Mouse (Mus musculus) liver, embryonic 11.5 days (tissue): ENCODE data around the gene Mrpl16. TPM values are rescaled to one million over a fixed set of nuclear protein-coding genes. Genes with fewer than 3 reads are reported as not detected.

Source experiments
- ATAC-seq: fragments of 200-750 bp; cut with Nextera tagmentation; replicated peaks from 2 replicates; pipeline ENCODE4 v1.8.0; 2017; ENCODE audit warnings: moderate number of reproducible peaks, mild to moderate bottlenecking, moderate TSS enrichment, moderate library complexity; ENCODE audit not compliant: low FRiP score
- DNase-seq: peaks from one replicate; pipeline ENCODE4 v3.0.0-alpha.2; 2017; ENCODE audit warnings: low spot score
- H3K27ac ChIP-seq: fragments of 300-500 bp; sonication (generic); 2 replicates; pipeline ENCODE4 v1.5.1; 2014; ENCODE audit warnings: mild to moderate bottlenecking, low read depth, low read length, control low read depth
- H3K27me3 ChIP-seq: fragments of 300-500 bp; sonication (generic); replicated peaks from 2 replicates; pipeline ENCODE4 v1.6.1; 2014; ENCODE audit warnings: low read length, mixed read lengths; ENCODE audit not compliant: control insufficient read depth, insufficient read depth
- H3K36me3 ChIP-seq: fragments of 300-500 bp; sonication (generic); 2 replicates; pipeline ENCODE4 v1.6.1; 2014; ENCODE audit warnings: mild to moderate bottlenecking, low read length, moderate library complexity, mixed read lengths; ENCODE audit not compliant: control insufficient read depth, insufficient read depth
- H3K4me1 ChIP-seq: fragments of 300-500 bp; sonication (generic); replicated peaks from 2 replicates; pipeline ENCODE4 v1.6.1; 2014; ENCODE audit warnings: low read length, mixed read lengths; ENCODE audit not compliant: control insufficient read depth, insufficient read depth
- H3K4me2 ChIP-seq: fragments of 300-500 bp; sonication (generic); 2 replicates; pipeline ENCODE4 v1.6.1; 2014; ENCODE audit warnings: mild to moderate bottlenecking, control low read depth, moderate library complexity
- H3K4me3 ChIP-seq: fragments of 300-500 bp; sonication (generic); 2 replicates; pipeline ENCODE4 v1.5.1; 2014; ENCODE audit warnings: low read depth, low read length, control low read depth
- H3K9ac ChIP-seq: fragments of 300-500 bp; sonication (generic); 2 replicates; pipeline ENCODE4 v1.6.1; 2014; ENCODE audit warnings: low read depth, low read length, control low read depth
- H3K9me3 ChIP-seq: fragments of 300-500 bp; sonication (generic); 2 replicates; pipeline ENCODE4 v1.6.1; 2016; ENCODE audit warnings: low read length, inconsistent platforms, mixed read lengths; ENCODE audit not compliant: control insufficient read depth
- WGBS: fragments of 180-500 bp; shearing (Covaris S2); extraction: QIAGEN DNeasy Blood & Tissue Kit; methylation state at CpG from one replicate; pipeline ENCODE4 v1.1.7; 2014; 5-methylcytosine and 5-hydroxymethylcytosine counted together
- polyA plus RNA-seq: library from polyadenylated mRNA; unstranded; fragments of >200 nt; fragmentation: Nextera tagmentation; extraction: Ambion mirVana; gene quantifications from 2 replicates; pipeline ENCODE4 v1.2.1, GENCODE M21; 2014

Mrpl16 gene
- polyA plus RNA-seq, 1 experiment from 2014 or later = 72.8 TPM

GRCm38 (mm10) chr19:11818199-11819142, 48.3 kb downstream of the Mrpl16 start:
- Histone ChIP-seq H3K4me2 (peak overlapping the region; percentile 90), H3K9ac (0 out of 2 replicates have a peak overlapping the region, but pooled peaks have one; percentile 17)

DNA sequence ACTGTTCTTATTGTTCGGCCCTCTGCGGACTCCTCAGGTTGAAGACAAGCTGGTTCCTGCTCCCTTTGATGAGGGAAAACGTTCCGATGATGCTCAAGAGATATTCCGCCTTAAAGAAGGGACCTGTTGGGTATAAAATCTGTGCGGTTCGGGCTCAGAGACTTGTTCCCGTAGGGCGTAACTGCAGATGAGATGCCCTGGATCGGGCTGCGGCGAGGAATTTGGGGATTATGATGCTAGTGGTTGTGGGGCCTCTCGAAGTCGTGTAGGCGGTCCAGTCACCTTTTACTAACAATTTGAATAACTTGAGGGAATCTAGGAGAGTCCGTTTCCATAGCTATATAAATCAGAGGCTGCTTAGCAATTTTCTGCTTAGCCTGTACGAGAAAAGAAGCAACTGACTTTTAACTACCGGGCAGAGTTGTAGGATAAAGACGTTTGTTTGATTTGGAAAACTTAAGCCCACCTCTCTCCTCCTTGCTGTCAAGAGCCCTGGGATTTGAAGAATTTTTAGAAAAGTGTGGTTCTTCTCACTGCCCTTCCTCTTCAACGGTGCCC, 49.0 kb downstream of the Mrpl16 start, which contains the start of gene Stx3:
TSS of gene Stx3 (minus strand) at position 261 of the 558 bp plus-strand sequence.
- 1% methylated on average over 20 of the region's 20 CpGs for WGBS
- Histone ChIP-seq H3K4me3 (peak within 1 kb of the TSS; percentile 62), H3K27me3 (peaks cover 35% of the 10 kb centered on the region), H3K9ac (0 out of 2 replicates have a peak within 1 kb of the TSS, but pooled peaks have one; percentile 17), H3K4me2 (peak within 1 kb of the TSS; percentile 90), H3K4me1 (0 out of 2 replicates have a peak, but pooled peaks cover 8% of the 10 kb centered on the region), H3K27ac (no peak within 1 kb of the TSS), H3K36me3 (no peaks in the 10 kb centered on the region), H3K9me3 (no peaks in the 10 kb centered on the region)
- DNase-seq = no peak
- ATAC-seq = no peak

More at GRCm38 (mm10) chr19:11818199-11819142, 48.3 kb downstream of the Mrpl16 start:
- DNase-seq = peak; percentile 59
- no peaks in the 10 kb centered on the region for H3K9me3 ChIP-seq
- peak; percentile 53 for ATAC-seq
- no peaks in the 10 kb centered on the region for H3K36me3 ChIP-seq
- no peak overlapping the region for H3K27ac ChIP-seq
- 0 out of 2 replicates have a peak, but pooled peaks cover 8% of the 10 kb centered on the region for H3K4me1 ChIP-seq
- peak overlapping the region; percentile 62 for H3K4me3 ChIP-seq
- 1% methylated on average over 80 of the region's 83 CpGs for WGBS
- peaks cover 35% of the 10 kb centered on the region for H3K27me3 ChIP-seq

- DNase-seq = peak; percentile 73
- under 1% methylated on average over 15 of the region's 15 CpGs for WGBS
- no peaks in the 10 kb centered on the region for H3K9me3 ChIP-seq
- H3K36me3 ChIP-seq = no peaks in the 10 kb centered on the region
- H3K9ac ChIP-seq = no peak overlapping the region
- H3K4me3 ChIP-seq = peak overlapping the region; percentile 62
- H3K4me1 ChIP-seq = 0 out of 2 replicates have a peak, but pooled peaks cover 8% of the 10 kb centered on the region
- H3K4me2 ChIP-seq = peak overlapping the region; percentile 90
- ATAC-seq = peak; percentile 67
- H3K27me3 ChIP-seq = peaks cover 35% of the 10 kb centered on the region
- H3K27ac ChIP-seq = no peak overlapping the region
These were observed 49.6 kb downstream of the Mrpl16 start for GRCm38 (mm10) chr19:11819800-11820199.

DNA sequence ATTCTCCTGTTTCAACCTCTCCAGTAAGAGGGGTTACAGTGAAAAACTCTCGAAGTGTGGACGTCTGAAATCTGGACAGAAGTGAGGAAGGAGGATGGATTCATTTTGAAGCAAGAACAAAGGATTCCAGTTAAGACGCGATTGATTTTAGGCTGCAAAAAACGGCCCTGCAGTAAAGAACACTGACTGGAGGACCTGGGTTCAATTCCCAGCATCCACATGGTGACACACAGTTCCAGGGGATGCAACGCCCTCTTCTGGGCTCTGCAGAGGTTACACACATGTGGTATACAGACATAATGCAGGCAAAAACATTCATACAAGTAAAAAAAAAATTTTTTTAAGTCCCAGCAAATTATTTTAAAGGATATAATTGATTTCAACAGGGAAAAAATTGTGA, 50.0 kb downstream of the Mrpl16 start:
- ATAC-seq (no peak), DNase-seq (no peak)
- 29% methylated on average over 6 of the region's 6 CpGs for WGBS
- H3K27ac ChIP-seq = no peak overlapping the region
- peak overlapping the region; percentile 90 for H3K4me2 ChIP-seq
- H3K9ac ChIP-seq = no peak overlapping the region
- 0 out of 2 replicates have a peak, but pooled peaks cover 8% of the 10 kb centered on the region for H3K4me1 ChIP-seq
- H3K36me3 ChIP-seq = no peaks in the 10 kb centered on the region
- peaks cover 35% of the 10 kb centered on the region for H3K27me3 ChIP-seq
- no peaks in the 10 kb centered on the region for H3K9me3 ChIP-seq
- peak overlapping the region; percentile 62; the same call in 1 of the 2 replicates for H3K4me3 ChIP-seq

- WGBS = 39% methylated on average over 4 of the region's 4 CpGs
- no peak for DNase-seq
- ATAC-seq = no peak
- Histone ChIP-seq H3K4me2 (no peak overlapping the region), H3K4me1 (0 out of 2 replicates have a peak, but pooled peaks cover 5% of the 10 kb centered on the region), H3K9ac (no peak overlapping the region), H3K4me3 (no peak overlapping the region), H3K36me3 (no peaks in the 10 kb centered on the region), H3K27me3 (peaks cover 16% of the 10 kb centered on the region), H3K9me3 (no peaks in the 10 kb centered on the region), H3K27ac (no peak overlapping the region)
These were observed 53.3 kb downstream of the Mrpl16 start for GRCm38 (mm10) chr19:11823346-11824065.

Other genes with a start within 250 kb of the Mrpl16 start
- 0.29 and 0.31 TPM in 2 replicates for gene Ms4a4d, start 233.6 kb upstream of the Mrpl16 start, polyA plus RNA-seq
- gene Ms4a6d, start 165.5 kb upstream of the Mrpl16 start, polyA plus RNA-seq = 3.8 and 5.1 TPM in 2 replicates
- gene Ms4a2, start 146.7 kb upstream of the Mrpl16 start, polyA plus RNA-seq = 0.19 TPM in 2 replicates
- gene Ms4a3, start 129.5 kb upstream of the Mrpl16 start, polyA plus RNA-seq = 7.5 and 9.7 TPM in 2 replicates
- gene Oosp2, start 109.8 kb upstream of the Mrpl16 start, polyA plus RNA-seq = not detected in 2 replicates
- gene Oosp1, start 79.2 kb upstream of the Mrpl16 start, polyA plus RNA-seq = not detected in 2 replicates
- not detected in 2 replicates for gene Oosp3, start 73.3 kb upstream of the Mrpl16 start, polyA plus RNA-seq
- not detected in 2 replicates for gene Gif, start 22.8 kb upstream of the Mrpl16 start, polyA plus RNA-seq
- 5.0 and 7.0 TPM in 2 replicates for gene Stx3, start 49.0 kb downstream of the Mrpl16 start, polyA plus RNA-seq
- not detected in 2 replicates for gene Olfr1417, start 68.8 kb downstream of the Mrpl16 start, polyA plus RNA-seq
- gene Olfr1418, start 90.7 kb downstream of the Mrpl16 start, polyA plus RNA-seq = not detected in 2 replicates
- not detected in 2 replicates for gene Olfr1419, start 104.7 kb downstream of the Mrpl16 start, polyA plus RNA-seq
- 0.14 TPM in 1 of 2 replicates, not detected in the other for gene Olfr1420, start 116.2 kb downstream of the Mrpl16 start, polyA plus RNA-seq
- 21.7 and 24.3 TPM in 2 replicates for gene Patl1, start 142.0 kb downstream of the Mrpl16 start, polyA plus RNA-seq
- gene Osbp, start 195.6 kb downstream of the Mrpl16 start, polyA plus RNA-seq = 5.2 and 6.8 TPM in 2 replicates